Mouse (Mus musculus) forebrain, embryonic 11.5 days (tissue): Measurements from ENCODE around the gene Gipc2. TPM values are rescaled to one million over a fixed set of nuclear protein-coding genes. Genes with fewer than 3 reads are reported as not detected.

ENCODE experiments used
- ATAC-seq: fragments of 200-750 bp; cut with Nextera tagmentation; replicated peaks from 2 replicates; pipeline ENCODE4 v1.8.0; 2017; ENCODE audit warnings: moderate TSS enrichment; ENCODE audit not compliant: low FRiP score
- DNase-seq: peaks from one replicate; pipeline ENCODE4 v3.0.0-alpha.2; 2017; ENCODE audit warnings: low spot score
- H3K27ac ChIP-seq: fragments of 300-500 bp; sonication (generic); 2 replicates; pipeline ENCODE4 v1.5.1; 2014; ENCODE audit warnings: low read depth, low read length
- H3K27me3 ChIP-seq: fragments of 300-500 bp; sonication (generic); 2 replicates; pipeline ENCODE4 v1.6.1; 2014; ENCODE audit warnings: mild to moderate bottlenecking, low read length, mixed read lengths; ENCODE audit not compliant: control insufficient read depth, insufficient read depth
- H3K36me3 ChIP-seq: fragments of 300-500 bp; sonication (generic); 2 replicates; pipeline ENCODE4 v1.6.1; 2014; ENCODE audit warnings: mild to moderate bottlenecking, low read length, moderate library complexity, mixed read lengths; ENCODE audit not compliant: control insufficient read depth, insufficient read depth
- H3K4me1 ChIP-seq: fragments of 300-500 bp; sonication (generic); replicated peaks from 2 replicates; pipeline ENCODE4 v1.6.1; 2014; ENCODE audit warnings: low read length, mixed read lengths; ENCODE audit not compliant: control insufficient read depth, insufficient read depth
- H3K4me2 ChIP-seq: fragments of 300-500 bp; sonication (generic); 2 replicates; pipeline ENCODE4 v1.6.1; 2014; ENCODE audit warnings: low read depth, mild to moderate bottlenecking, low read length, moderate library complexity, mixed read lengths; ENCODE audit not compliant: severe bottlenecking
- H3K4me3 ChIP-seq: fragments of 300-500 bp; sonication (generic); 2 replicates; pipeline ENCODE4 v1.5.1; 2014; ENCODE audit warnings: low read depth, low read length
- H3K9ac ChIP-seq: fragments of 300-500 bp; sonication (generic); 2 replicates; pipeline ENCODE4 v1.6.1; 2014; ENCODE audit warnings: low read length
- H3K9me3 ChIP-seq: fragments of 300-500 bp; sonication (generic); 2 replicates; pipeline ENCODE4 v1.6.1; 2016; ENCODE audit warnings: low read length, mixed read lengths; ENCODE audit not compliant: control insufficient read depth
- WGBS: fragments of 180-500 bp; shearing (Covaris S2); extraction: QIAGEN DNeasy Blood & Tissue Kit; methylation state at CpG from one replicate; pipeline ENCODE4 v1.1.7; 2014; 5-methylcytosine and 5-hydroxymethylcytosine counted together
- polyA plus RNA-seq: library from polyadenylated mRNA; unstranded; fragments of >200 nt; fragmentation: Nextera tagmentation; extraction: Ambion mirVana; gene quantifications from 2 replicates; pipeline ENCODE4 v1.2.1, GENCODE M21; 2014

Gipc2 gene
- polyA plus RNA-seq, 1 experiment from 2014 or later = 1.8 TPM

DNA sequence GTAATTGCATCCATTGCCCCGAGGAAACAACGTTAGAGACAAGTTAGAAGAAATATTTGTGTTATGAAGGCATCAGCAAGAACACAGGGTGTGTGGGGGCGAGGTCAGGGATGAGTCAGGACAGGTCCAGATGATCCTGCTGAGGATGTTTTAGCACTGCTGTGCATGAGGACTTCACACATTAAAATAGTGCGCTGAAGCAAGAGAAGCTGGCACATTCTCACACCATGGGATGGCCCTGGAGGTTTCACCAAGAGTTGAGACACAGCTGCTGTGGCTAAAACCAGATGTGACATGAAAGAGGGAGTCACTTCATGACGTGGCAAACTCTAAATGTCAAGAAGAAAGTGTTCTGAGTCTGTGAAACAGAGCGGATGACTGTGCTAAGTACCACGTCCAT lies 38.9 kb downstream of the Gipc2 start:
- DNase-seq = no peak
- Histone ChIP-seq H3K27me3 (no peaks in the 10 kb centered on the region), H3K4me2 (no peak overlapping the region), H3K27ac (no peak overlapping the region), H3K9me3 (no peaks in the 10 kb centered on the region), H3K36me3 (no peaks in the 10 kb centered on the region), H3K9ac (no peak overlapping the region), H3K4me1 (no peaks in the 10 kb centered on the region), H3K4me3 (no peak overlapping the region)
- no peak for ATAC-seq
- WGBS = 76% methylated on average over 7 of the region's 7 CpGs

- H3K4me2 ChIP-seq = no peak overlapping the region
- 82% methylated on average over 3 of the region's 3 CpGs for WGBS
- H3K36me3 ChIP-seq = no peaks in the 10 kb centered on the region
- no peak overlapping the region for H3K4me3 ChIP-seq
- no peaks in the 10 kb centered on the region for H3K9me3 ChIP-seq
- no peak overlapping the region for H3K27ac ChIP-seq
- no peaks in the 10 kb centered on the region for H3K27me3 ChIP-seq
- DNase-seq (no peak), ATAC-seq (no peak)
- no peak overlapping the region for H3K9ac ChIP-seq
- no peaks in the 10 kb centered on the region for H3K4me1 ChIP-seq
These were observed 43.3 kb downstream of the Gipc2 start for GRCm38 (mm10) chr3:152122720-152123119.

GRCm38 (mm10) chr3:152122101-152122500 lies 43.9 kb downstream of the Gipc2 start:
- H3K9me3 ChIP-seq = no peaks in the 10 kb centered on the region
- no peaks in the 10 kb centered on the region for H3K4me1 ChIP-seq
- no peak overlapping the region for H3K4me2 ChIP-seq
- H3K36me3 ChIP-seq = no peaks in the 10 kb centered on the region
- ATAC-seq (no peak), DNase-seq (no peak)
- no peak overlapping the region for H3K27ac ChIP-seq
- no peaks in the 10 kb centered on the region for H3K27me3 ChIP-seq
- 80% methylated on average over 6 of the region's 6 CpGs for WGBS
- no peak overlapping the region for H3K4me3 ChIP-seq
- H3K9ac ChIP-seq = no peak overlapping the region

- H3K27me3 ChIP-seq = no peaks in the 10 kb centered on the region
- no peak overlapping the region for H3K4me3 ChIP-seq
- no peak for DNase-seq
- H3K36me3 ChIP-seq = no peaks in the 10 kb centered on the region
- H3K9ac ChIP-seq = no peak overlapping the region
- no peaks in the 10 kb centered on the region for H3K9me3 ChIP-seq
- H3K4me1 ChIP-seq = no peaks in the 10 kb centered on the region
- H3K4me2 ChIP-seq = no peak overlapping the region
- no peak overlapping the region for H3K27ac ChIP-seq
- WGBS = 87% methylated on average over 11 of the region's 11 CpGs
- no peak for ATAC-seq
These were observed 44.6 kb downstream of the Gipc2 start for GRCm38 (mm10) chr3:152121169-152122009.

DNA sequence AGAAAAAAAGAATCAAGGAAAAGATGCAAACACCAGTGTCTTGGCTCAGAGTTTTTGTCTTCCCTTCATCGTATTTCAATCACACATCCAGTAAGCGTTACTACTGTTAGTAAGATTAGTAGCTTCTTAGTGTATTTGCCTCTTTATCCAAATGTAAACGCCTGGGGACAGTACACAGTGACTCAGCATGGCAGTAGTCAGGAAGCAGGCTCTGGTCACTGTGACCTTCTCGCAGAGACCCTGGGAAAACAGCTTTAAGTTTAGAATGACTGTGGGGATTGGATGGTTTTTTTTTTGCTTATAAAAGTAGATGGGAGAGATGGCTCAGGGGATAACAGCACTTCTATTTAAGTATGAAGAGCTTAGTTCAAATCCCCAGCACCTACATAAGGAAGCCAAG lies 46.0 kb downstream of the Gipc2 start:
- ATAC-seq (no peak), DNase-seq (no peak)
- no peak overlapping the region for H3K4me3 ChIP-seq
- no peak overlapping the region for H3K4me2 ChIP-seq
- 75% methylated on average over 4 of the region's 4 CpGs for whole genome bisulfite sequencing
- H3K9ac ChIP-seq = no peak overlapping the region
- H3K27me3 ChIP-seq = no peaks in the 10 kb centered on the region
- no peak overlapping the region for H3K27ac ChIP-seq
- no peaks in the 10 kb centered on the region for H3K4me1 ChIP-seq
- no peaks in the 10 kb centered on the region for H3K9me3 ChIP-seq
- H3K36me3 ChIP-seq = no peaks in the 10 kb centered on the region

DNA sequence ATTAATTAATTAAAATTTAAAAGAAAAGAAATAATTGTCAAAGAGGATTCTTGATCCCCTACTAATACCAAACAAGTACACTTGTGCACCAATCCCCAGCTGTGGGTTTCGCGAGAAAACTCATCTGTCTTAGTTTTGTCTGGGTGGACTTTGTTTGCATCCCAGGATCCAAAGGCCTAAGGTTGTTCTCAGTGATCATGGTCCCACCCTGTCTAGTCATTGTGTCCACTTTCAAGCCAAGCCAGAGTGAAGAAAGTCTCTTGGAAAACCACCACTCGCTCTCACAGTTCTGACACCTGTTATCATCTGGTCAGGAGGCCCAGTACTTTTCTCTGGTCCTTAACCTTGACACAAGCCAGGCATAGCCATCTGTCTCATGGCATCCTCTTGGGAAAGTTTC lies 48.1 kb downstream of the Gipc2 start:
- Histone ChIP-seq H3K4me1 (0 out of 2 replicates have a peak, but pooled peaks cover 1% of the 10 kb centered on the region), H3K27me3 (no peaks in the 10 kb centered on the region), H3K4me2 (no peak overlapping the region), H3K4me3 (no peak overlapping the region), H3K9ac (no peak overlapping the region), H3K36me3 (no peaks in the 10 kb centered on the region), H3K9me3 (no peaks in the 10 kb centered on the region), H3K27ac (no peak overlapping the region)
- 98% methylated on average over 3 of the region's 3 CpGs for WGBS
- ATAC-seq (no peak), DNase-seq (no peak)

- DNase-seq (no peak), ATAC-seq (no peak)
- Histone ChIP-seq H3K9me3 (no peaks in the 10 kb centered on the region), H3K4me2 (no peak overlapping the region), H3K4me3 (no peak overlapping the region), H3K9ac (no peak overlapping the region), H3K27me3 (no peaks in the 10 kb centered on the region), H3K27ac (no peak overlapping the region), H3K4me1 (0 out of 2 replicates have a peak, but pooled peaks cover 1% of the 10 kb centered on the region), H3K36me3 (no peaks in the 10 kb centered on the region)
- 93% methylated on average over 3 of the region's 3 CpGs for WGBS
These were observed 49.9 kb downstream of the Gipc2 start for GRCm38 (mm10) chr3:152116140-152116539.

DNA sequence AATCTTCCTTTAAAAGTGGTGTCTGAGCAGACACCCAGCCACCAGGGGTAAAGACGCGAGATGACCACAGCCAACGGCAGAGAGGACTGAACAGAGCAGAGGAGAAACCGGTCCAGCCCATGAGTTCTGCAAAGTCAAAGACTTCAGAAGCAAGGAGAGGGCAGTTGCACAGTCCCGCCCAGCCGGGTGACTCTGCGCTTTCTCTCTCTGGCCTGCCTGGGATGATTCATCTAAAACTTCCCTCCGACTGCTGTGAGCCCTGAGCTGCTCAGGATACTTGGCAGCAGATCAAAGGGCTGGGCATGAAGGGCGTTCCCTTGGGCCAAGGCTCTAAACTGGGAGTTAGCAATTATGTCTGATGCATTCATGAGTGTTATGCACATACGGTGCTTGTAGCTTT lies 51.2 kb downstream of the Gipc2 start:
- Histone ChIP-seq H3K27me3 (no peaks in the 10 kb centered on the region; the same call in 1 of the 2 replicates), H3K4me3 (no peak overlapping the region), H3K9me3 (no peaks in the 10 kb centered on the region), H3K4me1 (0 out of 2 replicates have a peak, but pooled peaks cover 1% of the 10 kb centered on the region), H3K9ac (no peak overlapping the region), H3K4me2 (no peak overlapping the region), H3K27ac (no peak overlapping the region), H3K36me3 (no peaks in the 10 kb centered on the region)
- 60% methylated on average over 10 of the region's 10 CpGs for WGBS
- ATAC-seq (peak; percentile 75), DNase-seq (peak; percentile 79)

GRCm38 (mm10) chr3:152114222-152114621 lies 51.8 kb downstream of the Gipc2 start:
- ATAC-seq (no peak), DNase-seq (no peak)
- Histone ChIP-seq H3K4me2 (no peak overlapping the region), H3K36me3 (no peaks in the 10 kb centered on the region), H3K27ac (no peak overlapping the region), H3K27me3 (no peaks in the 10 kb centered on the region; the same call in 1 of the 2 replicates), H3K4me1 (0 out of 2 replicates have a peak, but pooled peaks cover 4% of the 10 kb centered on the region), H3K4me3 (no peak overlapping the region), H3K9ac (no peak overlapping the region), H3K9me3 (no peaks in the 10 kb centered on the region)
- WGBS = 73% methylated on average over 4 of the region's 4 CpGs
